Mouse (Mus musculus): ENCODE data around the gene Zfp142. TPM values are rescaled to one million over a fixed set of nuclear protein-coding genes. Genes with fewer than 3 reads are reported as not detected.
A peak's percentile ranks its signal among the peaks of the same experiment; 100 is the strongest.

The Zfp142 gene
- total and polyA plus RNA-seq, 3 experiments = 9.2 to 13.7 (median 10.0) TPM

- H3K4me1 ChIP-seq (ENCODE audit: control insufficient read depth, insufficient read depth, low read length) = peaks cover 4% of the 10 kb centered on the region
- TF ChIP-seq EP300 (IDR thresholded peaks at IDR 0.05; ENCODE audit: insufficient read depth, low read depth, low read length) (no peak), POLR2A (IDR thresholded peaks at IDR 0.05; ENCODE audit: insufficient read depth, low read depth, low read length) (no peak), CTCF (IDR thresholded peaks at IDR 0.05) (no peak)
- no peak overlapping the region for H3K4me3 ChIP-seq
- H3K9ac ChIP-seq (ENCODE audit: low read depth, low read length) = no peak overlapping the region
- H3K27ac ChIP-seq = no peak overlapping the region
- H3K36me3 ChIP-seq (ENCODE audit: control insufficient read depth, insufficient read depth, low read length) = peaks cover 23% of the 10 kb centered on the region
- DNase-seq = no peak
- H3K79me2 ChIP-seq (replicated peaks; ENCODE audit: control insufficient read depth, insufficient read depth, low read length) = peaks cover 8% of the 10 kb centered on the region
- intact Hi-C loops (cut with DNase I) = loop anchor here (10.0 kb wide), 2 partner anchors 82 to 188 kb away; partner anchors contain the start of genes Ctdsp1 and Ttll4
- H3K27me3 ChIP-seq (ENCODE audit: control insufficient read depth, insufficient read depth, low read length) = no peaks in the 10 kb centered on the region
- WGBS = 89% methylated on average over 3 of the region's 3 CpGs
Observed at GRCm38 (mm10) chr1:74582621-74583020, 5.4 kb downstream of the Zfp142 start.

- H3K27me3 ChIP-seq (ENCODE audit: control insufficient read depth, insufficient read depth, low read length) = no peaks in the 10 kb centered on the region
- WGBS = 83% methylated on average over 29 of the region's 29 CpGs
- H3K79me2 ChIP-seq (replicated peaks; ENCODE audit: control insufficient read depth, insufficient read depth, low read length) = no peaks in the 10 kb centered on the region
- H3K4me3 ChIP-seq = no peak overlapping the region
- no peaks in the 10 kb centered on the region; the same call in 1 of the 2 replicates for H3K36me3 ChIP-seq (ENCODE audit: control insufficient read depth, insufficient read depth, low read length)
- TF ChIP-seq CTCF (IDR thresholded peaks at IDR 0.05) (0 out of 2 replicates have a peak, but pooled peaks have one; percentile 2), EP300 (IDR thresholded peaks at IDR 0.05; ENCODE audit: insufficient read depth, low read depth, low read length) (no peak)
- H3K27ac ChIP-seq = no peak overlapping the region
- no peak for DNase-seq
- intact Hi-C loops (cut with DNase I) = no loop called here
- H3K4me1 ChIP-seq (ENCODE audit: control insufficient read depth, insufficient read depth, low read length) = no peaks in the 10 kb centered on the region
- H3K9ac ChIP-seq (ENCODE audit: low read depth, low read length) = no peak overlapping the region
Observed at GRCm38 (mm10) chr1:74569739-74570719, 18.0 kb downstream of the Zfp142 start.

- Histone ChIP-seq H3K4me3 (no peak overlapping the region), H3K9ac (ENCODE audit: low read depth, low read length) (no peak overlapping the region), H3K79me2 (replicated peaks; ENCODE audit: control insufficient read depth, insufficient read depth, low read length) (no peaks in the 10 kb centered on the region), H3K27ac (no peak overlapping the region), H3K36me3 (ENCODE audit: control insufficient read depth, insufficient read depth, low read length) (no peaks in the 10 kb centered on the region; the same call in 1 of the 2 replicates), H3K4me1 (ENCODE audit: control insufficient read depth, insufficient read depth, low read length) (no peaks in the 10 kb centered on the region), H3K27me3 (ENCODE audit: control insufficient read depth, insufficient read depth, low read length) (no peaks in the 10 kb centered on the region)
- intact Hi-C loops (cut with DNase I) = no loop called here
- WGBS = 87% methylated on average over 6 of the region's 6 CpGs
- TF ChIP-seq EP300 (IDR thresholded peaks at IDR 0.05; ENCODE audit: insufficient read depth, low read depth, low read length) = no peak
- no peak for DNase-seq
Observed at GRCm38 (mm10) chr1:74565834-74566233, 22.2 kb downstream of the Zfp142 start.

- H3K79me2 ChIP-seq (replicated peaks; ENCODE audit: control insufficient read depth, insufficient read depth, low read length) = no peaks in the 10 kb centered on the region
- intact Hi-C loops (cut with DNase I) = no loop called here
- H3K36me3 ChIP-seq (ENCODE audit: control insufficient read depth, insufficient read depth, low read length) = no peaks in the 10 kb centered on the region
- no peak overlapping the region for H3K4me3 ChIP-seq
- no peaks in the 10 kb centered on the region for H3K4me1 ChIP-seq (ENCODE audit: control insufficient read depth, insufficient read depth, low read length)
- DNase-seq = no peak
- no peaks in the 10 kb centered on the region for H3K27me3 ChIP-seq (ENCODE audit: control insufficient read depth, insufficient read depth, low read length)
- no peak overlapping the region for H3K9ac ChIP-seq (ENCODE audit: low read depth, low read length)
- H3K27ac ChIP-seq = no peak overlapping the region
- 82% methylated on average over 5 of the region's 5 CpGs for WGBS
- no peak for TF ChIP-seq POLR2A (IDR thresholded peaks at IDR 0.05; ENCODE audit: insufficient read depth, low read depth, low read length)
Observed at GRCm38 (mm10) chr1:74559061-74559460, 29.0 kb downstream of the Zfp142 start.

- DNase-seq = no peak
- H3K27me3 ChIP-seq (ENCODE audit: control insufficient read depth, insufficient read depth, low read length) = 0 out of 2 replicates have a peak, but pooled peaks cover 2% of the 10 kb centered on the region
- no peaks in the 10 kb centered on the region for H3K4me1 ChIP-seq (ENCODE audit: control insufficient read depth, insufficient read depth, low read length)
- no peak within 1 kb of the TSS for H3K9ac ChIP-seq (ENCODE audit: low read depth, low read length)
- no peaks in the 10 kb centered on the region for H3K79me2 ChIP-seq (replicated peaks; ENCODE audit: control insufficient read depth, insufficient read depth, low read length)
- TF ChIP-seq POLR2A (IDR thresholded peaks at IDR 0.05; ENCODE audit: insufficient read depth, low read depth, low read length) (no peak), EP300 (IDR thresholded peaks at IDR 0.05; ENCODE audit: insufficient read depth, low read depth, low read length) (no peak), CTCF (IDR thresholded peaks at IDR 0.05) (no peak)
- H3K4me3 ChIP-seq = no peak within 1 kb of the TSS
- H3K27ac ChIP-seq = no peak within 1 kb of the TSS
- intact Hi-C loops (cut with DNase I) = no loop called here
- H3K36me3 ChIP-seq (ENCODE audit: control insufficient read depth, insufficient read depth, low read length) = no peaks in the 10 kb centered on the region
- WGBS = 76% methylated on average over 4 of the region's 4 CpGs
Observed at GRCm38 (mm10) chr1:74544184-74544583, 43.9 kb downstream of the Zfp142 start, which contains the start of gene Usp37. Usp37 (minus strand) TSS chr1:74544284.

GRCm38 (mm10) chr1:74542451-74542961 is 45.5 kb downstream of the Zfp142 start, which contains the start of gene Plcd4:
Plcd4 (plus strand) TSS chr1:74542888.
- no peak within 1 kb of the TSS for H3K9ac ChIP-seq (ENCODE audit: low read depth, low read length)
- TF ChIP-seq CTCF (IDR thresholded peaks at IDR 0.05) (no peak), POLR2A (IDR thresholded peaks at IDR 0.05; ENCODE audit: insufficient read depth, low read depth, low read length) (no peak), EP300 (IDR thresholded peaks at IDR 0.05; ENCODE audit: insufficient read depth, low read depth, low read length) (no peak)

More at GRCm38 (mm10) chr1:74542451-74542961, 45.5 kb downstream of the Zfp142 start, which contains the start of gene Plcd4:
- Histone ChIP-seq H3K36me3 (ENCODE audit: control insufficient read depth, insufficient read depth, low read length) (no peaks in the 10 kb centered on the region), H3K79me2 (replicated peaks; ENCODE audit: control insufficient read depth, insufficient read depth, low read length) (no peaks in the 10 kb centered on the region), H3K4me3 (no peak within 1 kb of the TSS), H3K27me3 (ENCODE audit: control insufficient read depth, insufficient read depth, low read length) (0 out of 2 replicates have a peak, but pooled peaks cover 2% of the 10 kb centered on the region), H3K27ac (no peak within 1 kb of the TSS), H3K4me1 (ENCODE audit: control insufficient read depth, insufficient read depth, low read length) (no peaks in the 10 kb centered on the region)
- 20% methylated on average over 6 of the region's 6 CpGs for WGBS
- no peak for DNase-seq
- intact Hi-C loops (cut with DNase I) = no loop called here

Measured in heart, adult 2 months (tissue).